Mouse (Mus musculus): ENCODE data around the gene Mgll. TPM values are rescaled to one million over a fixed set of nuclear protein-coding genes. Genes with fewer than 3 reads are reported as not detected.

Mgll gene
- polyA plus RNA-seq, 1 experiment: 28.7 TPM

- TF ChIP-seq GATA1 (IDR thresholded peaks at IDR 0.05; ENCODE audit: low read length) (no peak), TAL1 (IDR thresholded peaks at IDR 0.05; ENCODE audit: low read length) (no peak)
- Histone ChIP-seq H3K36me3 (ENCODE audit: control insufficient read depth) (peaks cover 99% of the 10 kb centered on the region), H3K4me1 (ENCODE audit: control insufficient read depth) (peaks cover 93% of the 10 kb centered on the region), H3K27me3 (ENCODE audit: control insufficient read depth) (no peaks in the 10 kb centered on the region), H3K4me3 (replicated peaks) (peak overlapping the region; percentile 54), H3K9me3 (ENCODE audit: control insufficient read depth, low read length) (no peaks in the 10 kb centered on the region)
Measured at GRCm38 (mm10) chr6:88760935-88761635, 36.9 kb downstream of the Mgll start.

- TF ChIP-seq GATA1 (IDR thresholded peaks at IDR 0.05; ENCODE audit: low read length) (no peak), TAL1 (IDR thresholded peaks at IDR 0.05; ENCODE audit: low read length) (no peak)
- peaks cover 91% of the 10 kb centered on the region for H3K4me1 ChIP-seq (ENCODE audit: control insufficient read depth)
Measured at GRCm38 (mm10) chr6:88761684-88762439, 37.6 kb downstream of the Mgll start.

GRCm38 (mm10) chr6:88762440-88763196, 38.4 kb downstream of the Mgll start:
- peaks cover 90% of the 10 kb centered on the region for H3K4me1 ChIP-seq (ENCODE audit: control insufficient read depth)
- H3K4me3 ChIP-seq (replicated peaks): no peak overlapping the region
- no peaks in the 10 kb centered on the region for H3K27me3 ChIP-seq (ENCODE audit: control insufficient read depth)
- H3K9me3 ChIP-seq (ENCODE audit: control insufficient read depth, low read length): no peaks in the 10 kb centered on the region
- TF ChIP-seq GATA1 (IDR thresholded peaks at IDR 0.05; ENCODE audit: low read length) (no peak), TAL1 (IDR thresholded peaks at IDR 0.05; ENCODE audit: low read length) (no peak)
- peaks cover 99% of the 10 kb centered on the region for H3K36me3 ChIP-seq (ENCODE audit: control insufficient read depth)

More at GRCm38 (mm10) chr6:88761684-88762439, 37.6 kb downstream of the Mgll start:
- Histone ChIP-seq H3K9me3 (ENCODE audit: control insufficient read depth, low read length) (no peaks in the 10 kb centered on the region), H3K36me3 (ENCODE audit: control insufficient read depth) (peaks cover 99% of the 10 kb centered on the region), H3K4me3 (replicated peaks) (no peak overlapping the region), H3K27me3 (ENCODE audit: control insufficient read depth) (no peaks in the 10 kb centered on the region)

- Histone ChIP-seq H3K4me3 (replicated peaks) (no peak overlapping the region), H3K4me1 (ENCODE audit: control insufficient read depth) (peaks cover 90% of the 10 kb centered on the region), H3K36me3 (ENCODE audit: control insufficient read depth) (peaks cover 99% of the 10 kb centered on the region), H3K27me3 (ENCODE audit: control insufficient read depth) (no peaks in the 10 kb centered on the region), H3K9me3 (ENCODE audit: control insufficient read depth, low read length) (no peaks in the 10 kb centered on the region)
- no peak for TF ChIP-seq TAL1 (IDR thresholded peaks at IDR 0.05; ENCODE audit: low read length)
- TF ChIP-seq GATA1 (IDR thresholded peaks at IDR 0.05; ENCODE audit: low read length): no peak
Measured at GRCm38 (mm10) chr6:88763518-88764077, 39.4 kb downstream of the Mgll start.

GRCm38 (mm10) chr6:88764281-88764680, 40.1 kb downstream of the Mgll start:
- peaks cover 88% of the 10 kb centered on the region for H3K4me1 ChIP-seq (ENCODE audit: control insufficient read depth)
- H3K4me3 ChIP-seq (replicated peaks): no peak overlapping the region
- TF ChIP-seq GATA1 (IDR thresholded peaks at IDR 0.05; ENCODE audit: low read length) (no peak), TAL1 (IDR thresholded peaks at IDR 0.05; ENCODE audit: low read length) (no peak)
- peaks cover 98% of the 10 kb centered on the region for H3K36me3 ChIP-seq (ENCODE audit: control insufficient read depth)
- no peaks in the 10 kb centered on the region for H3K27me3 ChIP-seq (ENCODE audit: control insufficient read depth)
- H3K9me3 ChIP-seq (ENCODE audit: control insufficient read depth, low read length): no peaks in the 10 kb centered on the region

GRCm38 (mm10) chr6:88767740-88768139, 43.5 kb downstream of the Mgll start:
- TF ChIP-seq TAL1 (IDR thresholded peaks at IDR 0.05; ENCODE audit: low read length) (no peak), GATA1 (IDR thresholded peaks at IDR 0.05; ENCODE audit: low read length) (no peak)
- peaks cover 83% of the 10 kb centered on the region for H3K4me1 ChIP-seq (ENCODE audit: control insufficient read depth)
- H3K9me3 ChIP-seq (ENCODE audit: control insufficient read depth, low read length): no peaks in the 10 kb centered on the region
- peaks cover 99% of the 10 kb centered on the region for H3K36me3 ChIP-seq (ENCODE audit: control insufficient read depth)
- H3K27me3 ChIP-seq (ENCODE audit: control insufficient read depth): no peaks in the 10 kb centered on the region
- H3K4me3 ChIP-seq (replicated peaks): no peak overlapping the region

GRCm38 (mm10) chr6:88769723-88770122, 45.5 kb downstream of the Mgll start:
- H3K4me1 ChIP-seq (ENCODE audit: control insufficient read depth): peaks cover 78% of the 10 kb centered on the region
- no peak for TF ChIP-seq TAL1 (IDR thresholded peaks at IDR 0.05; ENCODE audit: low read length)
- TF ChIP-seq GATA1 (IDR thresholded peaks at IDR 0.05; ENCODE audit: low read length): no peak
- H3K4me3 ChIP-seq (replicated peaks): no peak overlapping the region
- no peaks in the 10 kb centered on the region for H3K27me3 ChIP-seq (ENCODE audit: control insufficient read depth)
- no peaks in the 10 kb centered on the region for H3K9me3 ChIP-seq (ENCODE audit: control insufficient read depth, low read length)
- H3K36me3 ChIP-seq (ENCODE audit: control insufficient read depth): peaks cover 96% of the 10 kb centered on the region

- Histone ChIP-seq H3K36me3 (ENCODE audit: control insufficient read depth) (peaks cover 96% of the 10 kb centered on the region), H3K9me3 (ENCODE audit: control insufficient read depth, low read length) (no peaks in the 10 kb centered on the region), H3K4me3 (replicated peaks) (no peak overlapping the region), H3K4me1 (ENCODE audit: control insufficient read depth) (peaks cover 80% of the 10 kb centered on the region), H3K27me3 (ENCODE audit: control insufficient read depth) (no peaks in the 10 kb centered on the region)
- no peak for TF ChIP-seq TAL1 (IDR thresholded peaks at IDR 0.05; ENCODE audit: low read length)
- TF ChIP-seq GATA1 (IDR thresholded peaks at IDR 0.05; ENCODE audit: low read length): no peak
Measured at GRCm38 (mm10) chr6:88770300-88770904, 46.2 kb downstream of the Mgll start.

Data from erythroblast, embryonic 14.5 days (primary cell).